Mouse (Mus musculus): ENCODE measurements around the gene Cpne5. TPM values are rescaled to one million over a fixed set of nuclear protein-coding genes. Genes with fewer than 3 reads are reported as not detected.
"Not testable (repeated sequence)": the region's sequence is repeated elsewhere in the genome, so short reads cannot be mapped to it uniquely, and the experiment has no call there.

Cpne5 gene
- polyA plus RNA-seq, 1 experiment from 2014 or later: 55.8 TPM

DNA sequence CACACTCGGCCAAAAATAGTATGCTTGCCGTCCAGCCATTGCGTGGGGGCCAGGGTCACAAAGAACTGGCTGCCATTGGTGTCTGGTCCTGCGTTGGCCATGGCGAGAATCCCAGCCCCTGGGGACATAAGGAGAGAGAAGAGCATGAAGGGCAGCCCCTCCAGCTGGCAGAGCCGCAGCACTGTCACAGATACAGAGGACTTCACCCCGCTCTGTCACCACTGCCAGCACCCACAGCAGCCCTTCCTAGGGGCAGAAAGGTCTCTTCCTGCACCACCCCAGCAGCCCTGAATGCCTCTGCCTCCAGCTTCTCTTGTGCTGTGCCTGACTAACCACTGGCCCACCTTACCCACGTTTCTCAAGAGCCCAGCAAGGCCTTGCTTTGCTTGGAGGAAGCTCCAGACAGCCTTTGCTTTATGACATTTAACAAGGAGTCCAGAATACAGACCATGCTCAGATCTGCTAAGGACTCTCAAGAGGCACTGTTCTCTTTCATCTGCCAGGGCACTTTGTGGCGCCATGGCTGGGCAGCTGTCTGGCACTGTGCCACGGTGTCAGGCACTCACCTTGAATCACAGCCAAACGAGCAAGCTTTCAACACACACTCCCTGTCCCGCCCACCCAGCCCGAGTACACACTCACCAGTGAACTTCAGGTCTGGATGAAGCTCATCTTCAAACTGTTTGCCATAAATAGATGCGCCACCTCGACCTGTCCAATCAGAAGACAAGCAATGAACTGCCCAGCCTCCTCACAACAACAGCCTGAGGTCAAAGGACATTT, 13.8 kb upstream of the Cpne5 start:
- Histone ChIP-seq H3K9ac (ENCODE audit: low read depth, low read length) (no peak overlapping the region), H3K4me1 (ENCODE audit: control insufficient read depth, insufficient read depth, low read length) (no peaks in the 10 kb centered on the region; the same call in 1 of the 2 replicates), H3K27me3 (ENCODE audit: control insufficient read depth, insufficient read depth, low read depth, low read length) (no peaks in the 10 kb centered on the region), H3K36me3 (ENCODE audit: control insufficient read depth, insufficient read depth, low read length) (peaks cover 11% of the 10 kb centered on the region), H3K4me3 (ENCODE audit: low read depth, low read length) (no peak overlapping the region), H3K4me2 (ENCODE audit: low read length) (no peak overlapping the region), H3K27ac (ENCODE audit: low read length) (no peak overlapping the region), H3K9me3 (replicated peaks; ENCODE audit: control insufficient read depth, low read length, poor library complexity, severe bottlenecking) (no peaks in the 10 kb centered on the region)
- ATAC-seq: no peak
- WGBS: 77% methylated on average over 15 of the region's 15 CpGs

DNA sequence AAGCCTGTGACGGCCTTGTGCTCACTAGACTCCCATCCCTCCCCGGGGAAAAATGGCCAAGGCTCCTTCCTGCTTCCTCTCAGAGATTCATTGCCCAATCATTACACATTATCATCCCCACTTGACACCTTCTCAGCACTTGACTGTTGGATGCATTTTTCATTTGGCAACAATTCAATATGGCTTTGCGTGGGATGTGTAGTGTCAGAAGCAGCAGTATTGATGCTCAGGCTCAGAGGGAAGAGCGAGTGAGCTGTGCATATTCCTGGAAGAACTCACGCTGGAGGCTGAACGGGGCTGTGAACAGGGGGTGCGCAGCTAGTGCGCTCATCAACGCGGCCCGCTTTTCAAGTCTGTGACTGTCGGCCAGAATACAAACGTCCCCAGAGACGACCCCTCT, 13.0 kb upstream of the Cpne5 start:
- not testable (repeated sequence) for H3K27ac ChIP-seq (ENCODE audit: low read length); H3K4me3 ChIP-seq (ENCODE audit: low read depth, low read length); H3K27me3 ChIP-seq (ENCODE audit: control insufficient read depth, insufficient read depth, low read depth, low read length); H3K4me2 ChIP-seq (ENCODE audit: low read length); H3K4me1 ChIP-seq (ENCODE audit: control insufficient read depth, insufficient read depth, low read length); ATAC-seq; H3K9ac ChIP-seq (ENCODE audit: low read depth, low read length); H3K9me3 ChIP-seq (replicated peaks; ENCODE audit: control insufficient read depth, low read length, poor library complexity, severe bottlenecking)
- 78% methylated on average over 14 of the region's 14 CpGs for WGBS
- peaks cover 11% of the 10 kb centered on the region for H3K36me3 ChIP-seq (ENCODE audit: control insufficient read depth, insufficient read depth, low read length)

DNA sequence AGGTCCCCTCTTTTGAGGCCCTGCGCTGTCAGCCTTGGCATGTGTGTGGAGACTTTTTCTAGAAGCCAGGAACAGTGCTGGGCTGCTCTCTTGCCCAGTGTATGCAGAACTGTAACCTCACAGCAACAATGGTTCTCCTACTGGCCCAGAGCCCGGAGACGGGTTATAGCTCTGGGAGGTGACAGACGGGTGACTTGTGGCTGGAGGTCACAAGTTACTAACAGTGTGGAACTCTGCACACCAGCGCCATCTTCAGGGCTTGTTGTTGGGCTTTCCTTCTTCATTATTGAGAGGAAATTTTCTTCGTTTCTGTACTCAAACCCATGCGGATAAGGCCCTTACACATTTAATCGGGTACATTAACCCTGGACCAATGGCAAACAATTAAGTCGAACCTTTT, 11.5 kb upstream of the Cpne5 start:
- Histone ChIP-seq H3K4me2 (ENCODE audit: low read length) (no peak overlapping the region), H3K4me3 (ENCODE audit: low read depth, low read length) (no peak overlapping the region), H3K9ac (ENCODE audit: low read depth, low read length) (no peak overlapping the region), H3K27me3 (ENCODE audit: control insufficient read depth, insufficient read depth, low read depth, low read length) (no peaks in the 10 kb centered on the region), H3K27ac (ENCODE audit: low read length) (no peak overlapping the region), H3K4me1 (ENCODE audit: control insufficient read depth, insufficient read depth, low read length) (peaks cover 17% of the 10 kb centered on the region), H3K9me3 (replicated peaks; ENCODE audit: control insufficient read depth, low read length, poor library complexity, severe bottlenecking) (no peaks in the 10 kb centered on the region), H3K36me3 (ENCODE audit: control insufficient read depth, insufficient read depth, low read length) (peaks cover 11% of the 10 kb centered on the region)
- 62% methylated on average over 9 of the region's 9 CpGs for WGBS
- ATAC-seq: no peak

DNA sequence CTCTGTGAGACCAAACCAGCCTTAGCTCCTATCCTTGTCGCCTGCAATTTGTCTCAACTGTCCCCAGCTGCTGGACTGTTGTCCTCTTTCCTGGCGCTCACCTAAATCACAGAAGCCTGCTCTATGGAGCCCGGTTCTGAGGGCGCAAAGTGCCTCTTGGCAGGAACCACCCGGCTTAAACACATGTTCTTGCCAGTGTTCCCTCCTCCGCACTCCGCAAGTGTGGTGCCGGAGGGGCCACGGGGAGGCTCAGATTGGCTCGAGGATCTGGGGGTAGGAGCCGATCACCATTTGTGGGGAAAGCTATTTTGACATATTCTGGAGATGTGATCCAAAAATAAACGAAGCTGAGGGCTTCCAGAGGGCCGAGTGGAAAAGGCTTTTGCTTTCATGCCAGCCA, 9.9 kb upstream of the Cpne5 start:
- ATAC-seq: no peak
- H3K4me2 ChIP-seq (ENCODE audit: low read length): no peak overlapping the region
- H3K4me3 ChIP-seq (ENCODE audit: low read depth, low read length): no peak overlapping the region
- H3K27ac ChIP-seq (ENCODE audit: low read length): no peak overlapping the region
- H3K4me1 ChIP-seq (ENCODE audit: control insufficient read depth, insufficient read depth, low read length): peaks cover 25% of the 10 kb centered on the region
- no peak overlapping the region for H3K9ac ChIP-seq (ENCODE audit: low read depth, low read length)
- H3K27me3 ChIP-seq (ENCODE audit: control insufficient read depth, insufficient read depth, low read depth, low read length): no peaks in the 10 kb centered on the region
- H3K36me3 ChIP-seq (ENCODE audit: control insufficient read depth, insufficient read depth, low read length): peaks cover 11% of the 10 kb centered on the region
- 86% methylated on average over 13 of the region's 13 CpGs for WGBS
- H3K9me3 ChIP-seq (replicated peaks; ENCODE audit: control insufficient read depth, low read length, poor library complexity, severe bottlenecking): no peaks in the 10 kb centered on the region

DNA sequence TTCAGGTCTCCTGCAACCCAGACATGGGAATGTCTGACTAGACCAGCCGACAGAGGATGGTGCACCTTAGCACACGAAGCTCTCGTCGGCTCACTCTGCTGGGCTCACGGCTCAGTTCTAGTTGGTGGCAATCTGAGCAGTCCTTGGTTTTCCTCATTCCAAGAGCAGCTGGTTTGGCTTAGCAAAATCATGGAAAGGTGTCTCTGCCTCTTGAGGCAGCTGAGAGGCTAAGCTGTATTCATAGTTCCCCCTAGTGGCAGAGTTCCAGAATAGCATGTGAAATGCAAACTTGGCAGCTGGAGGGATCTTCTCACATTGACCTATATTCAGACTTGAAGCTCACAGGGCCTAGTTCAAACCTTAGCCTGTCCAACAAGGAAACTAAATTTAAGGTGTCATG, 8.6 kb upstream of the Cpne5 start:
- WGBS: 21% methylated on average over 5 of the region's 5 CpGs
- H3K27ac ChIP-seq (ENCODE audit: low read length): peak overlapping the region; percentile 60

DNA sequence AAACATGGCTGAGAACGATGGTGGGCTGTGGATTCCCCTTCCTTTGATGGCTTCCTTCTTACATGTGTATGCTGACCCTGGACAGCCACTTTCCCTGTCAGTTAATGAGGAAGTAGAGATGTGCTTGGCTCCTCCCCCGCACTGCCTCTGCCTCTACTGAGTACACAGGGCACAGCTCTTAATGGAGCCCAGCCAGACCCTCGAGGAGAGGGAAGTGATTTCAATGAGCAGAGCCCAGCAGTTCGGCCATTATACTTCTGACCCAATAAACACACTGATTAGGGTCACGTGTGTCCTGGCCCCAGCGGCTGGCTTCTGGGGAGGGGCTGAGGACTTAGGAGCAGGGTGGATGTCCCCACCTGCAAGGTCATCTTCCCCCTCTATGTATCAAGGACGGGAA, 7.8 kb upstream of the Cpne5 start:
- Histone ChIP-seq H3K36me3 (ENCODE audit: control insufficient read depth, insufficient read depth, low read length) (peaks cover 3% of the 10 kb centered on the region; the same call in 1 of the 2 replicates), H3K4me2 (ENCODE audit: low read length) (no peak overlapping the region), H3K4me1 (ENCODE audit: control insufficient read depth, insufficient read depth, low read length) (peaks cover 25% of the 10 kb centered on the region), H3K4me3 (ENCODE audit: low read depth, low read length) (no peak overlapping the region), H3K9ac (ENCODE audit: low read depth, low read length) (no peak overlapping the region), H3K27ac (ENCODE audit: low read length) (no peak overlapping the region), H3K27me3 (ENCODE audit: control insufficient read depth, insufficient read depth, low read depth, low read length) (no peaks in the 10 kb centered on the region), H3K9me3 (replicated peaks; ENCODE audit: control insufficient read depth, low read length, poor library complexity, severe bottlenecking) (no peaks in the 10 kb centered on the region)
- 32% methylated on average over 7 of the region's 7 CpGs for WGBS
- peak; percentile 44; the same call in 1 of the 2 replicates for ATAC-seq

More for the DNA sequence above, 8.6 kb upstream of the Cpne5 start:
- H3K9me3 ChIP-seq (replicated peaks; ENCODE audit: control insufficient read depth, low read length, poor library complexity, severe bottlenecking): no peaks in the 10 kb centered on the region
- H3K4me1 ChIP-seq (ENCODE audit: control insufficient read depth, insufficient read depth, low read length): peaks cover 25% of the 10 kb centered on the region
- H3K4me2 ChIP-seq (ENCODE audit: low read length): no peak overlapping the region
- peak; percentile 65 for ATAC-seq
- H3K36me3 ChIP-seq (ENCODE audit: control insufficient read depth, insufficient read depth, low read length): peaks cover 7% of the 10 kb centered on the region
- H3K4me3 ChIP-seq (ENCODE audit: low read depth, low read length): no peak overlapping the region
- no peaks in the 10 kb centered on the region for H3K27me3 ChIP-seq (ENCODE audit: control insufficient read depth, insufficient read depth, low read depth, low read length)
- no peak overlapping the region for H3K9ac ChIP-seq (ENCODE audit: low read depth, low read length)

GRCm38 (mm10) chr17:29244912-29245311, 6.9 kb upstream of the Cpne5 start:
- H3K27ac ChIP-seq (ENCODE audit: low read length): peak overlapping the region; percentile 5
- peaks cover 25% of the 10 kb centered on the region for H3K4me1 ChIP-seq (ENCODE audit: control insufficient read depth, insufficient read depth, low read length)
- H3K9ac ChIP-seq (ENCODE audit: low read depth, low read length): 0 out of 2 replicates have a peak overlapping the region, but pooled peaks have one; percentile 23
- H3K4me3 ChIP-seq (ENCODE audit: low read depth, low read length): no peak overlapping the region
- no peaks in the 10 kb centered on the region for H3K9me3 ChIP-seq (replicated peaks; ENCODE audit: control insufficient read depth, low read length, poor library complexity, severe bottlenecking)
- H3K27me3 ChIP-seq (ENCODE audit: control insufficient read depth, insufficient read depth, low read depth, low read length): no peaks in the 10 kb centered on the region
- ATAC-seq: 0 out of 2 replicates have a peak, but pooled peaks have one; percentile 21
- H3K36me3 ChIP-seq (ENCODE audit: control insufficient read depth, insufficient read depth, low read length): no peaks in the 10 kb centered on the region
- H3K4me2 ChIP-seq (ENCODE audit: low read length): no peak overlapping the region
- WGBS: 19% methylated on average over 11 of the region's 12 CpGs

GRCm38 (mm10) chr17:29238421-29238945, 516 bp upstream of the Cpne5 start:
- peak; percentile 23; the same call in 1 of the 2 replicates for ATAC-seq
- peak overlapping the region; percentile 82 for H3K9ac ChIP-seq (ENCODE audit: low read depth, low read length)
- 2% methylated on average over 17 of the region's 23 CpGs for WGBS

DNA sequence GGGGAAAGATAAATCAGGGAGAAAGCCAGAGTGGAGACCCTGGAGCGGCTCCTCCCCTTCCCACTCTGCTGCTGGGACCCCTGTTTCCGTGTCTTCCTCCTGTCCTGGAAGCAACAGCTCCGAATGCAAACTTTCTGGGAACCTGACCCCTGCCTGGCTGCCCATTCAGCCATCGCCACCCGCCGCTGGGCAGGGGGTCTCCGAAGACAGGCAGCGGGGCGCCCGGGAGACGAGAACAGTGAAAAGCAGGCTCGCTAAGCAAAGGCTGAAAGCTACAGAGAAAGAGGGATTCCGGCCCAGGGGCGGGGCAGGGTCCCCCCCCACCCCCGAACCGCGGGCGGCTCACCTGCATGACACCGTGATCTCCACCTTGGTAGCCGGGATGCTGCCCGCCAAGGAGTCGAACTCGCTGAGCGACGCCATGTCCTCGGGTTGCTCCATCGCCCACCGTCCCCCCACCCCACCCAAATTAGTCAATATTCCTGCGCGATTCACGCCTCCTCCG, 648 bp downstream of the Cpne5 start:
- H3K4me3 ChIP-seq (ENCODE audit: low read depth, low read length): peak overlapping the region; percentile 74
- H3K4me1 ChIP-seq (ENCODE audit: control insufficient read depth, insufficient read depth, low read length): peaks cover 23% of the 10 kb centered on the region
- no peak overlapping the region for H3K27ac ChIP-seq (ENCODE audit: low read length)
- no peaks in the 10 kb centered on the region for H3K36me3 ChIP-seq (ENCODE audit: control insufficient read depth, insufficient read depth, low read length)
- peak overlapping the region; percentile 98 for H3K4me2 ChIP-seq (ENCODE audit: low read length)
- no peak for ATAC-seq
- no peaks in the 10 kb centered on the region for H3K9me3 ChIP-seq (replicated peaks; ENCODE audit: control insufficient read depth, low read length, poor library complexity, severe bottlenecking)
- peaks cover 5% of the 10 kb centered on the region; the same call in 1 of the 2 replicates for H3K27me3 ChIP-seq (ENCODE audit: control insufficient read depth, insufficient read depth, low read depth, low read length)
- under 1% methylated on average over 32 of the region's 32 CpGs for WGBS
- H3K9ac ChIP-seq (ENCODE audit: low read depth, low read length): peak overlapping the region; percentile 82

More at GRCm38 (mm10) chr17:29238421-29238945, 516 bp upstream of the Cpne5 start:
- peak overlapping the region; percentile 74 for H3K4me3 ChIP-seq (ENCODE audit: low read depth, low read length)
- H3K4me1 ChIP-seq (ENCODE audit: control insufficient read depth, insufficient read depth, low read length): peaks cover 23% of the 10 kb centered on the region; the same call in 1 of the 2 replicates
- no peaks in the 10 kb centered on the region for H3K9me3 ChIP-seq (replicated peaks; ENCODE audit: control insufficient read depth, low read length, poor library complexity, severe bottlenecking)
- H3K27ac ChIP-seq (ENCODE audit: low read length): peak overlapping the region; percentile 64
- H3K4me2 ChIP-seq (ENCODE audit: low read length): peak overlapping the region; percentile 98
- H3K36me3 ChIP-seq (ENCODE audit: control insufficient read depth, insufficient read depth, low read length): no peaks in the 10 kb centered on the region
- H3K27me3 ChIP-seq (ENCODE audit: control insufficient read depth, insufficient read depth, low read depth, low read length): peaks cover 5% of the 10 kb centered on the region; the same call in 1 of the 2 replicates

Data from midbrain, embryonic 16.5 days (tissue).